Mouse (Mus musculus) limb, embryonic 14.5 days (tissue): ENCODE results near the gene Mapk12. TPM values are rescaled to one million over a fixed set of nuclear protein-coding genes. Genes with fewer than 3 reads are reported as not detected.

Experiments
- ATAC-seq: fragments of 200-750 bp; cut with Nextera tagmentation; 2 replicates; pipeline ENCODE4 v1.8.0; 2017; ENCODE audit warnings: low read depth, moderate number of reproducible peaks, moderate TSS enrichment; ENCODE audit not compliant: low FRiP score
- DNase-seq: peaks from one replicate; pipeline ENCODE4 v3.0.0-alpha.2; 2015; ENCODE audit warnings: low spot score
- H3K27ac ChIP-seq: fragments of 300-500 bp; sonication (generic); replicated peaks from 2 replicates; pipeline ENCODE4 v1.5.1; 2014; ENCODE audit warnings: low read depth, mild to moderate bottlenecking, low read length, moderate library complexity, mixed read lengths
- H3K27me3 ChIP-seq: fragments of 300-500 bp; sonication (generic); 2 replicates; pipeline ENCODE4 v1.6.1; 2014; ENCODE audit warnings: low read length, mixed read lengths; ENCODE audit not compliant: control insufficient read depth, insufficient read depth
- H3K36me3 ChIP-seq: fragments of 300-500 bp; sonication (generic); 2 replicates; pipeline ENCODE4 v1.6.1; 2014; ENCODE audit warnings: mild to moderate bottlenecking, low read length, moderate library complexity, mixed read lengths; ENCODE audit not compliant: control insufficient read depth, insufficient read depth
- H3K4me1 ChIP-seq: fragments of 300-500 bp; sonication (generic); 2 replicates; pipeline ENCODE4 v1.6.1; 2014; ENCODE audit warnings: antibody characterized with exemption, low read length, mixed read lengths; ENCODE audit not compliant: control insufficient read depth, insufficient read depth
- H3K4me2 ChIP-seq: fragments of 300-500 bp; sonication (generic); replicated peaks from 2 replicates; pipeline ENCODE4 v1.6.1; 2014; ENCODE audit warnings: low read depth, mild to moderate bottlenecking, low read length, moderate library complexity; ENCODE audit not compliant: severe bottlenecking
- H3K4me3 ChIP-seq: fragments of 300-500 bp; sonication (generic); replicated peaks from 2 replicates; pipeline ENCODE4 v1.5.1; 2014; ENCODE audit warnings: low read length
- H3K9ac ChIP-seq: fragments of 300-500 bp; sonication (generic); 2 replicates; pipeline ENCODE4 v1.6.1; 2014; ENCODE audit warnings: mild to moderate bottlenecking, low read depth, low read length, moderate library complexity; ENCODE audit not compliant: severe bottlenecking
- H3K9me3 ChIP-seq: fragments of 300-500 bp; sonication (generic); 2 replicates; pipeline ENCODE4 v1.6.1; 2016; ENCODE audit warnings: low read length; ENCODE audit not compliant: control insufficient read depth
- POLR2A ChIP-seq: fragments of 200-500 bp; IDR thresholded peaks from 2 replicates; pipeline ENCODE4 v1.8.0; 2012; ENCODE audit warnings: inconsistent platforms, mild to moderate bottlenecking, moderate library complexity, borderline replicate concordance; ENCODE audit not compliant: insufficient read depth, insufficient read length; ENCODE audit errors: extremely low read depth
- WGBS: fragments of 180-500 bp; shearing (Covaris S2); extraction: QIAGEN DNeasy Blood & Tissue Kit; methylation state at CpG from one replicate; pipeline ENCODE4 v1.1.7; 2014; 5-methylcytosine and 5-hydroxymethylcytosine counted together
- polyA plus RNA-seq, 2 experiments: library from polyadenylated mRNA; depleted of rRNA in 1 of 2; stranded (reverse) in 1 of 2; unstranded in 1 of 2; fragments of >200 nt; fragmentation: Nextera tagmentation in 1 of 2; extraction: Ambion mirVana in 1 of 2; gene quantifications; 2 replicates each; pipeline versions ENCODE4 v1.2.1 to v1.2.3; 2012 to 2014

Mapk12 gene
- polyA plus RNA-seq, 2 experiments = 8.3 to 14.9 TPM

- ATAC-seq (no peak), DNase-seq (no peak)
- Histone ChIP-seq H3K27ac (no peak overlapping the region), H3K4me3 (no peak overlapping the region), H3K27me3 (peaks cover 26% of the 10 kb centered on the region), H3K4me1 (peaks cover 24% of the 10 kb centered on the region), H3K9me3 (no peaks in the 10 kb centered on the region), H3K4me2 (peak overlapping the region; percentile 57; the same call in 1 of the 2 replicates), H3K9ac (no peak overlapping the region), H3K36me3 (no peaks in the 10 kb centered on the region)
- 22% methylated on average over 10 of the region's 10 CpGs for WGBS
- TF ChIP-seq POLR2A = no peak
These were observed 7.0 kb upstream of the Mapk12 start for GRCm38 (mm10) chr15:89147456-89147855.

GRCm38 (mm10) chr15:89147024-89147423 is 6.5 kb upstream of the Mapk12 start:
- no peak overlapping the region for H3K27ac ChIP-seq
- peak overlapping the region; percentile 57 for H3K4me2 ChIP-seq
- DNase-seq = no peak
- peaks cover 24% of the 10 kb centered on the region for H3K4me1 ChIP-seq
- H3K9ac ChIP-seq = 0 out of 2 replicates have a peak overlapping the region, but pooled peaks have one; percentile 22
- peak overlapping the region; percentile 30 for H3K4me3 ChIP-seq
- H3K9me3 ChIP-seq = no peaks in the 10 kb centered on the region
- WGBS = under 1% methylated on average over 15 of the region's 16 CpGs
- no peak for ATAC-seq
- H3K36me3 ChIP-seq = no peaks in the 10 kb centered on the region
- no peak for TF ChIP-seq POLR2A
- H3K27me3 ChIP-seq = peaks cover 26% of the 10 kb centered on the region

GRCm38 (mm10) chr15:89146537-89146936 is 6.0 kb upstream of the Mapk12 start:
- DNase-seq (no peak), ATAC-seq (no peak)
- Histone ChIP-seq H3K4me3 (peak overlapping the region; percentile 30), H3K4me1 (peaks cover 24% of the 10 kb centered on the region), H3K36me3 (no peaks in the 10 kb centered on the region), H3K9ac (peak overlapping the region; percentile 22; the same call in 1 of the 2 replicates), H3K27ac (no peak overlapping the region), H3K9me3 (no peaks in the 10 kb centered on the region), H3K4me2 (peak overlapping the region; percentile 57), H3K27me3 (peaks cover 28% of the 10 kb centered on the region)
- no peak for TF ChIP-seq POLR2A
- 0% methylated on average over 26 of the region's 27 CpGs for whole genome bisulfite sequencing

GRCm38 (mm10) chr15:89145813-89146350 is 5.4 kb upstream of the Mapk12 start:
- H3K27me3 ChIP-seq = peaks cover 34% of the 10 kb centered on the region
- H3K4me3 ChIP-seq = no peak overlapping the region; the same call in 1 of the 2 replicates
- ATAC-seq (no peak), DNase-seq (no peak)
- H3K4me1 ChIP-seq = peaks cover 26% of the 10 kb centered on the region
- peak overlapping the region; percentile 57; the same call in 1 of the 2 replicates for H3K4me2 ChIP-seq
- no peak overlapping the region for H3K9ac ChIP-seq
- H3K27ac ChIP-seq = no peak overlapping the region
- 74% methylated on average over 24 of the region's 24 CpGs for WGBS
- TF ChIP-seq POLR2A = no peak
- no peaks in the 10 kb centered on the region for H3K36me3 ChIP-seq
- no peaks in the 10 kb centered on the region for H3K9me3 ChIP-seq

GRCm38 (mm10) chr15:89144965-89145364 is 4.5 kb upstream of the Mapk12 start:
- WGBS = 86% methylated on average over 11 of the region's 11 CpGs

More at GRCm38 (mm10) chr15:89144965-89145364, 4.5 kb upstream of the Mapk12 start:
- ATAC-seq (no peak), DNase-seq (no peak)
- Histone ChIP-seq H3K4me3 (no peak overlapping the region), H3K4me1 (peaks cover 33% of the 10 kb centered on the region), H3K9me3 (no peaks in the 10 kb centered on the region), H3K27ac (no peak overlapping the region), H3K9ac (no peak overlapping the region), H3K36me3 (no peaks in the 10 kb centered on the region), H3K4me2 (no peak overlapping the region), H3K27me3 (peaks cover 42% of the 10 kb centered on the region)
- TF ChIP-seq POLR2A = no peak
